Mouse (Mus musculus): ENCODE data around the gene Strn4. TPM values are rescaled to one million over a fixed set of nuclear protein-coding genes. Genes with fewer than 3 reads are reported as not detected.
A peak's percentile ranks its signal among the peaks of the same experiment; 100 is the strongest.

Gene Strn4
- polyA plus RNA-seq, 1 experiment from 2014 or later, result 18.4 TPM

DNA sequence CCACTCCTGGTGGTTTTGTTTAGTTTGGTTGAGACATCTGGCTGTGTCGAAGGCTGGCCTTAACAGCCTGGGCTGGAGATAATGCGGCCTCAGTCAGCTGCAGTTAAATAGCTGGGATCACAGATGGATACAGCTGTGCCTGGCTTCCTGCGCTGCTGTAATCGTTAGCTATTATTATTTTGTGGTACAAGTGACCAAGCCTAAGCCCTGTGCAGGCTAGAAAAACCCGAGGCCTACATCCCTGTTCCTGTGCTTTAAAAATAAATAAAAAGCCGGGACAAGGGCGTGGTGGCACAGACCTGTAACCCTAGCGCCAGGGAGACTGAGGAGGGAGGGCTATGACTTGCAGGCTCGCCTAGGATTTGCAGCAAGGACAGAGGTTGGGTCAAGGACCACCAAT is 7.0 kb upstream of the Strn4 start:
- DNase-seq (no peak), ATAC-seq (no peak)
- H3K9ac ChIP-seq (replicated peaks), result no peak overlapping the region
- no peak overlapping the region for H3K4me2 ChIP-seq (ENCODE audit: low read depth, low read length)
- TF ChIP-seq EP300 (IDR thresholded peaks at IDR 0.05; ENCODE audit: low read depth) (no peak), CTCF (IDR thresholded peaks at IDR 0.05; ENCODE audit: low read depth) (no peak)
- no peaks in the 10 kb centered on the region for H3K27me3 ChIP-seq (ENCODE audit: insufficient read depth, low read length)
- no peaks in the 10 kb centered on the region for H3K9me3 ChIP-seq (ENCODE audit: low read length)
- H3K36me3 ChIP-seq (replicated peaks; ENCODE audit: insufficient read depth, low read length), result no peaks in the 10 kb centered on the region; the same call in 1 of the 2 replicates
- no peak overlapping the region for H3K4me3 ChIP-seq (ENCODE audit: low read depth, low read length)
- WGBS (ENCODE audit: insufficient replicate concordance), result 83% methylated on average over 9 of the region's 9 CpGs
- 0 out of 2 replicates have a peak, but pooled peaks cover 2% of the 10 kb centered on the region for H3K4me1 ChIP-seq (ENCODE audit: insufficient read depth)
- H3K27ac ChIP-seq (ENCODE audit: low read depth), result no peak overlapping the region

DNA sequence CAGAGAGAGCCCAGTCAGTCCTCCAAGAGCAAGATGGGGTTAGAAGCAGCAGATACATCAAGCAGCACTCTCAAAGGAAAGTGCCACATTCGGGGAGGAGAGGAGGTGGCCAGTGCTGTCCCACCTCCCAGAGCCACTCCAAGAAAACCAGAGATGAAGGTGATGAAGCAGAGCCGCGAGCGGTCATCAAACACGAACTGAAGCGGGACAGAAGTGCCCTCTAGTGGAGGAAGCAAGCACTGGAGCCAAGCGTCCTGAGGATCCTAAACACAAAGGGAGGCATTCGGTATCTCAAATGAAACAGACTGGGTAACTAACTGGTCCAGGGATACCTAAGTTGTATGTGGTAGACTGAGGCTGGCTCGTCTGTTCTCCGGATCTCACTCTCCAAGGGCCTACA is 6.0 kb upstream of the Strn4 start:
- TF ChIP-seq CTCF (IDR thresholded peaks at IDR 0.05; ENCODE audit: low read depth), result peak; percentile 95
- TF ChIP-seq EP300 (IDR thresholded peaks at IDR 0.05; ENCODE audit: low read depth), result no peak
- no peak overlapping the region for H3K27ac ChIP-seq (ENCODE audit: low read depth)
- H3K4me3 ChIP-seq (ENCODE audit: low read depth, low read length), result no peak overlapping the region
- H3K4me2 ChIP-seq (ENCODE audit: low read depth, low read length), result no peak overlapping the region
- no peaks in the 10 kb centered on the region for H3K9me3 ChIP-seq (ENCODE audit: low read length)
- no peak overlapping the region for H3K9ac ChIP-seq (replicated peaks)
- H3K4me1 ChIP-seq (ENCODE audit: insufficient read depth), result 0 out of 2 replicates have a peak, but pooled peaks cover 2% of the 10 kb centered on the region
- 27% methylated on average over 10 of the region's 10 CpGs for WGBS (ENCODE audit: insufficient replicate concordance)
- H3K36me3 ChIP-seq (replicated peaks; ENCODE audit: insufficient read depth, low read length), result no peaks in the 10 kb centered on the region; the same call in 1 of the 2 replicates
- DNase-seq, result peak; percentile 74
- H3K27me3 ChIP-seq (ENCODE audit: insufficient read depth, low read length), result no peaks in the 10 kb centered on the region
- ATAC-seq, result peak; percentile 60

DNA sequence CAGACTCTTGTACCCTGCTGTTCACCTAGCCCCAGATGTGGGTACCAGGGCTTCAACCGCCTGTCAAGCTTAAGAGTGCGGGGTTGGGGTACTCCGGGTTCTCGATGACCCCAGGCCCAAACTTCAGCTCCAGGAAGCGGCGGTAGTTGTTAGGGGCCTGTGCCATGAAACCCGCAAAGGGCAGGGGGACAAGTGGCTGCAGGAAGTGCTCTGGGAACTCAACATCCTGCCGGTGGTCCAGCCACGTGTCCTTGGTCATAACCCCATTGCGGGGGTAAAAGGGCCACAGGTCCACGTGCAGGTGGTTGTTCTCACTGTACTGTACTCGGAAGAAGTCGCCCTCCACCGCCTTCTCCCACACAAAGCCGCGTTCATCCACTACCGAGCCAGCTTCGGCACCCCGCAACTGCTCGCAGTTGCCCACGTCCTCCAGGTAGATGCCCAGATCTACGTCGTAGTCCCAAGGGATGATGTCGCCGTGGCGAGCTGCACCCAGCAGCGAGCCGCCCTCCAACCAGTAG is 5.2 kb upstream of the Strn4 start:
- Histone ChIP-seq H3K4me3 (ENCODE audit: low read depth, low read length) (no peak overlapping the region), H3K27ac (ENCODE audit: low read depth) (no peak overlapping the region), H3K4me2 (ENCODE audit: low read depth, low read length) (no peak overlapping the region), H3K9me3 (ENCODE audit: low read length) (no peaks in the 10 kb centered on the region), H3K36me3 (replicated peaks; ENCODE audit: insufficient read depth, low read length) (no peaks in the 10 kb centered on the region; the same call in 1 of the 2 replicates), H3K4me1 (ENCODE audit: insufficient read depth) (0 out of 2 replicates have a peak, but pooled peaks cover 2% of the 10 kb centered on the region), H3K27me3 (ENCODE audit: insufficient read depth, low read length) (no peaks in the 10 kb centered on the region), H3K9ac (replicated peaks) (no peak overlapping the region)
- DNase-seq (no peak), ATAC-seq (no peak)
- TF ChIP-seq CTCF (IDR thresholded peaks at IDR 0.05; ENCODE audit: low read depth) (no peak), EP300 (IDR thresholded peaks at IDR 0.05; ENCODE audit: low read depth) (no peak)
- 75% methylated on average over 28 of the region's 28 CpGs for WGBS (ENCODE audit: insufficient replicate concordance)

DNA sequence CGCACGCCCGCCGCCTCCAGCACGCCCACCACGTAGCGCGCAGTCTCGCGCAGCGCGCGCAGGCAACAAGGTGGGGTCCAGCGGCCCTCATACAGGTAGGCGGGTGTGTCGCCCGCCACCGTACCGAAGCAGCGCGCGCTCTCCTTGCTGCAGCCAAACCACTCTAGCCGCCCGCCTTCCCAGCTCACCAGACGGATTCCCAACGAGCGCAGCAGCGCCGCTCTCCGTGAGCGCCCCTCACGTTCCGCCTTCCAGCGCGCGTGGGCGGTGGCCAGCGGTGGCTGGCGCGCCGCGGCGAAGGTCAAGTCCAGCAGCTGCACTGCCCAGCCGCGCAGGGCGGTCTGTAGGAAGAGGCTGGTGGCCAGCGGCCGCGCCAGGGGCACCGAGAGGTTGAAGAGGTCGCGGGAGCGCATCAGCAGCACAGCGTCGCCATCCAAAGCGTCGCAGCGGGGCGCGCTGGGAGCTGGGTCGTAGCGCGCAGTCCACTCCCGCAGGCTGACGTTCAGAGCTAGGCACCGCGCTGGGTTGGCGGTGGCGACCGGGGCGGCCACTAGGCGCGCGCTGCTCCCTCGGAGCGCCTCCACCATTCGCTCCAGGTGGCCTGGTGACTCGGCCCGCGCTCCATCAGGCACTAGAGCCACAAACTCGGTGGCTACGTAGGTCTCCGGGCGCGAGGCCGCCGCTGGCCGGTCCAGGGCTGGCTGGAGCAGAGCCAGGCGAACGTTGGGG is 4.6 kb upstream of the Strn4 start:
- no peak overlapping the region; the same call in 1 of the 2 replicates for H3K4me3 ChIP-seq (ENCODE audit: low read depth, low read length)
- H3K9ac ChIP-seq (replicated peaks), result no peak overlapping the region
- no peaks in the 10 kb centered on the region for H3K9me3 ChIP-seq (ENCODE audit: low read length)
- no peak overlapping the region for H3K27ac ChIP-seq (ENCODE audit: low read depth)
- ATAC-seq, result peak; percentile 26
- H3K4me2 ChIP-seq (ENCODE audit: low read depth, low read length), result peak overlapping the region; percentile 34
- no peaks in the 10 kb centered on the region; the same call in 1 of the 2 replicates for H3K36me3 ChIP-seq (replicated peaks; ENCODE audit: insufficient read depth, low read length)
- no peaks in the 10 kb centered on the region for H3K27me3 ChIP-seq (ENCODE audit: insufficient read depth, low read length)
- peaks cover 8% of the 10 kb centered on the region for H3K4me1 ChIP-seq (ENCODE audit: insufficient read depth)
- 49% methylated on average over 83 of the region's 90 CpGs for WGBS (ENCODE audit: insufficient replicate concordance)
- DNase-seq, result no peak
- no peak for TF ChIP-seq CTCF (IDR thresholded peaks at IDR 0.05; ENCODE audit: low read depth)

DNA sequence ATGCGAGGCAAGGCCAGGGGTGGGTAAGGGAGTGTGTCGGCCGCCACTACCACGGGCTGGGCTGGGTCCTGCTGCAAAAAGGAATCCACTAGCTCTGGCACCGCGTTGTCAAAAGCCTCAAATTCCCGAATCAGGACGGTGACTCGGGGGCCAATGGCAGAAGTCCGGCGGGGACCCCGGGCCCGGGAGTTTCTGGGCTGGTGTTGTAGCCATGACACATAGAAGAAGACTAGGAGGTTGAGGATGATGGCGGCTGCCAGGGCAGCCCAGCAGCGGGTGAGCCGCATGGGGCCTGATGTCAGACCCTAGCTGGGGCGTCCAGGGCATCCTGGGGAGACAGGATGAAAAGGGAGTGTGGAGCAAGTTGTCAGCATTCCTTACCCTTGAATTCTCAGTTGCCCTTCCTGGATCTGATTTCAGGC is 4.0 kb upstream of the Strn4 start:
- H3K9me3 ChIP-seq (ENCODE audit: low read length), result no peaks in the 10 kb centered on the region
- 57% methylated on average over 17 of the region's 17 CpGs for WGBS (ENCODE audit: insufficient replicate concordance)
- H3K4me3 ChIP-seq (ENCODE audit: low read depth, low read length), result no peak overlapping the region

DNA sequence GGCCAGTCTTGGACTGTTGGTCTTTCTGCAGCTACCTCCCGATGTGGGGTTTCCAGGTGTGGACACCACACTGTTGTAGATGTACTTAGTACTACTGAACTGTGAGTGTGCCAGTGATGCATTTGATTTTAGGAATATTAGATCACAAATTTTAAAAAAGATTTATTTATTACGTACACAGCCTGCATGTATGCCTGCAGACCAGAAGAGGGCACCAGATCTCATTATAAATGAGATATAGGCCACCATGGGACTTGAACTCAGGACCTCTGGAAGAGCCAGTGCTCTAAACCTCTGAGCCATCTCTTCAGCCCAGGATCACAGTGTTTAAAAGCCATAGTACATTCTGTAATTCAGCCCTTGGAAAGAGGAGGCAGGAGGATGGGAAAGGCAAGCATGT is 3.2 kb upstream of the Strn4 start:
- Histone ChIP-seq H3K9me3 (ENCODE audit: low read length) (no peaks in the 10 kb centered on the region), H3K27ac (ENCODE audit: low read depth) (no peak overlapping the region), H3K4me3 (ENCODE audit: low read depth, low read length) (no peak overlapping the region), H3K4me2 (ENCODE audit: low read depth, low read length) (no peak overlapping the region), H3K4me1 (ENCODE audit: insufficient read depth) (peaks cover 14% of the 10 kb centered on the region), H3K9ac (replicated peaks) (no peak overlapping the region), H3K36me3 (replicated peaks; ENCODE audit: insufficient read depth, low read length) (no peaks in the 10 kb centered on the region; the same call in 1 of the 2 replicates), H3K27me3 (ENCODE audit: insufficient read depth, low read length) (no peaks in the 10 kb centered on the region)
- no peak for DNase-seq
- WGBS (ENCODE audit: insufficient replicate concordance), result 74% methylated on average over 2 of the region's 2 CpGs
- TF ChIP-seq EP300 (IDR thresholded peaks at IDR 0.05; ENCODE audit: low read depth), result no peak
- TF ChIP-seq CTCF (IDR thresholded peaks at IDR 0.05; ENCODE audit: low read depth), result peak; percentile 54
- ATAC-seq, result no peak

More for the DNA sequence above, 4.0 kb upstream of the Strn4 start:
- Histone ChIP-seq H3K4me1 (ENCODE audit: insufficient read depth) (peaks cover 8% of the 10 kb centered on the region), H3K9ac (replicated peaks) (no peak overlapping the region), H3K36me3 (replicated peaks; ENCODE audit: insufficient read depth, low read length) (no peaks in the 10 kb centered on the region; the same call in 1 of the 2 replicates), H3K27me3 (ENCODE audit: insufficient read depth, low read length) (no peaks in the 10 kb centered on the region), H3K27ac (ENCODE audit: low read depth) (no peak overlapping the region), H3K4me2 (ENCODE audit: low read depth, low read length) (0 out of 2 replicates have a peak overlapping the region, but pooled peaks have one; percentile 34)
- ATAC-seq (no peak), DNase-seq (no peak)
- TF ChIP-seq EP300 (IDR thresholded peaks at IDR 0.05; ENCODE audit: low read depth) (no peak), CTCF (IDR thresholded peaks at IDR 0.05; ENCODE audit: low read depth) (no peak)

Measured in liver, postnatal 0 days (tissue).